Comparison of ENCODE assay signal across 16 mouse cellular contexts in the genomic region with DNA sequence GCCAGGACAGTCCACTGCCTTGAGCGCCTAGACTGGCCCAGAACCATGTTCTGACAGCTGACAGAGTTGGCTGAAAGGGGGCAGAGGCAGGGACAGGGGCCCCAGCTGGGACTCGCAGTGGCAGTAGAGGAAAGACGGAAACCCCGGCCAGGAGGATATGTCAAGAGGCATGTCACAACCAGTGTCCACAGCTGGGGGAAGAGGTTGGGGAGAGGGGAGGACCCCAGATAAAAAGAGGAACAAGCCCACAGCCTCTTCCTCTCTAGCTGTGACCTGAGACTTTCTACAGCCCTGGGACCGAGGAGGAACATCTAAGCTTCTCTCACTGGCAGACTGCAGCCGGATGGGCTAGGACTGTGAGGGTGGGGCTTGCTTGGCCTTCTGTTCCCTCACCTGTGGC. TPM values are rescaled to one million over a fixed set of nuclear protein-coding genes. Genes with fewer than 3 reads are reported as not detected.
DNase-seq lines count a peak whose midpoint lies in the region; ATAC-seq and TF ChIP-seq lines count a peak whose summit lies in the region.
"Had no signal": no experiment of that assay in that cellular context is flagged by ENCODE, and none has a peak within 500 bp of the region (broad histone marks: within the 10 kb centered on the region; RNA-seq: fewer than 3 reads in every experiment).

No protein-coding gene starts in this region.

- 20% methylated on average over 6 of the region's 6 CpGs for WGBS in liver, embryonic 13.5 days (ENCODE audit: insufficient replicate concordance)
- 92% methylated on average over 6 of the region's 6 CpGs for WGBS in midbrain, embryonic 11.5 days

- no peaks in the 10 kb centered on the region for H3K79me2 ChIP-seq in MEL (ENCODE audit: control insufficient read depth, insufficient read depth, low read length, poor library complexity)

- 0 out of 4 replicates have a peak, but pooled peaks cover 0 to 2% of the 10 kb centered on the region in 2 experiments for H3K36me3 ChIP-seq in MEL (ENCODE audit: control insufficient read depth in 1 of 2, insufficient read depth in 2 of 2, low read length in 2 of 2)
- H3K36me3 ChIP-seq in liver, embryonic 13.5 days, result peaks cover 28% of the 10 kb centered on the region
- peaks cover 6% of the 10 kb centered on the region; the same call in 1 of the 2 replicates for H3K36me3 ChIP-seq in midbrain, embryonic 11.5 days (ENCODE audit: control insufficient read depth, insufficient read depth, low read length)

- no peaks in the 10 kb centered on the region for H3K9me3 ChIP-seq in MEL (replicated peaks; ENCODE audit: insufficient read depth, low read length)
- H3K9me3 ChIP-seq in liver, embryonic 13.5 days (replicated peaks), result no peaks in the 10 kb centered on the region
- H3K9me3 ChIP-seq in midbrain, embryonic 11.5 days (ENCODE audit: control insufficient read depth, low read length), result no peaks in the 10 kb centered on the region
- H3K9me3 ChIP-seq: heart, embryonic 15.5 days; kidney, embryonic 15.5 days had no signal

- peaks cover 0 to 7% of the 10 kb centered on the region in 2 experiments; a peak in 2 of 4 replicates for H3K4me1 ChIP-seq in MEL (ENCODE audit: control insufficient read depth in 1 of 2, insufficient read depth in 2 of 2, low read length in 2 of 2)
- H3K4me1 ChIP-seq in liver, embryonic 13.5 days (replicated peaks), result peaks cover 28% of the 10 kb centered on the region
- H3K4me1 ChIP-seq in midbrain, embryonic 11.5 days (ENCODE audit: control insufficient read depth, insufficient read depth, low read length), result no peaks in the 10 kb centered on the region
- H3K4me1 ChIP-seq: heart, embryonic 15.5 days; kidney, embryonic 15.5 days had no signal

- ATAC-seq in liver, embryonic 13.5 days (ENCODE audit: low read depth), result peak; percentile 47
- peak; percentile 92 for ATAC-seq in monocyte, adult 5-6 weeks (replicated peaks; ENCODE audit: insufficient number of reproducible peaks, low FRiP score, low TSS enrichment, poor library complexity, severe bottlenecking)
- no peak for ATAC-seq in midbrain, embryonic 11.5 days (ENCODE audit: low FRiP score)
- ATAC-seq: CD4-positive, CD25-positive, alpha-beta regulatory T cell, adult 4 months had no signal

- no peak for TF ChIP-seq RAD21 in MEL (IDR thresholded peaks at IDR 0.05; ENCODE audit: low read depth, low read length)

- no peak for TF ChIP-seq EP300 in MEL (IDR thresholded peaks at IDR 0.05; ENCODE audit: low read depth in 1 of 2, low read length in 2 of 2)

- no peak overlapping the region for H3K4me2 ChIP-seq in liver, embryonic 13.5 days
- no peak overlapping the region for H3K4me2 ChIP-seq in midbrain, embryonic 11.5 days
- H3K4me2 ChIP-seq: heart, embryonic 15.5 days; kidney, embryonic 15.5 days had no signal

- intact Hi-C loops in gastrocnemius, adult 2 months (cut with DNase I), result no loop called here

- no peak overlapping the region for H3K9ac ChIP-seq in MEL (ENCODE audit: control insufficient read depth, low read depth, low read length, poor library complexity, severe bottlenecking)
- H3K9ac ChIP-seq in liver, embryonic 13.5 days, result no peak overlapping the region
- no peak overlapping the region for H3K9ac ChIP-seq in midbrain, embryonic 11.5 days (ENCODE audit: low read length)
- H3K9ac ChIP-seq: heart, embryonic 15.5 days; kidney, embryonic 15.5 days had no signal

- DNase-seq in layer of hippocampus, adult 2 months (ENCODE audit: low spot score in 2 of 2), result no peak
- DNase-seq in layer of hippocampus, adult 8-10 months (ENCODE audit: low spot score in 2 of 2), result no peak
- DNase-seq in MEL (ENCODE audit: low read depth, low spot score), result peak; percentile 65
- peak; percentile 27 for DNase-seq in liver, embryonic 13.5 days
- no peak for DNase-seq in midbrain, embryonic 11.5 days (ENCODE audit: low spot score, missing footprints)
- no peak for DNase-seq in gastrocnemius, adult 2 months
- no peak for DNase-seq in right cerebral cortex, postnatal 14 days
- DNase-seq: adrenal gland, postnatal 14 days; cerebellum, adult 11-12 months; thymus, postnatal 25 days had no signal

- TF ChIP-seq POLR2A in MEL (IDR thresholded peaks at IDR 0.05; ENCODE audit: control insufficient read depth in 1 of 2, insufficient read depth in 1 of 2, low read depth in 1 of 2, low read length in 2 of 2, poor library complexity in 1 of 2), result no peak

- no peaks in the 10 kb centered on the region for H3K27me3 ChIP-seq in MEL (ENCODE audit: control insufficient read depth in 1 of 2, insufficient read depth in 2 of 2, low read length in 2 of 2)
- no peaks in the 10 kb centered on the region for H3K27me3 ChIP-seq in liver, embryonic 13.5 days
- H3K27me3 ChIP-seq in midbrain, embryonic 11.5 days (ENCODE audit: control insufficient read depth, insufficient read depth, low read length), result no peaks in the 10 kb centered on the region
- H3K27me3 ChIP-seq: heart, embryonic 15.5 days; kidney, embryonic 15.5 days had no signal

- H3K4me3 ChIP-seq in layer of hippocampus, adult 2 months, result no peak overlapping the region
- H3K4me3 ChIP-seq in MEL (ENCODE audit: control insufficient read depth in 1 of 2, insufficient read depth in 1 of 2, low read depth in 2 of 2, low read length in 2 of 2), result no peak overlapping the region
- H3K4me3 ChIP-seq in liver, embryonic 13.5 days (replicated peaks), result no peak overlapping the region
- H3K4me3 ChIP-seq in midbrain, embryonic 11.5 days (ENCODE audit: low read depth, low read length), result no peak overlapping the region
- H3K4me3 ChIP-seq in gastrocnemius, adult 2 months, result no peak overlapping the region
- H3K4me3 ChIP-seq: heart, embryonic 15.5 days; kidney, embryonic 15.5 days; left cerebral cortex, adult 2 months; myocyte had no signal

- H3K27ac ChIP-seq in layer of hippocampus, adult 2 months, result 0 out of 2 replicates have a peak overlapping the region, but pooled peaks have one; percentile 18
- H3K27ac ChIP-seq in MEL (ENCODE audit: control insufficient read depth, low read depth, low read length), result no peak overlapping the region
- H3K27ac ChIP-seq in liver, embryonic 13.5 days, result no peak overlapping the region; the same call in 1 of the 2 replicates
- H3K27ac ChIP-seq in midbrain, embryonic 11.5 days (ENCODE audit: low read depth, low read length), result no peak overlapping the region
- no peak overlapping the region for H3K27ac ChIP-seq in gastrocnemius, adult 2 months
- H3K27ac ChIP-seq: heart, embryonic 15.5 days; kidney, embryonic 15.5 days; left cerebral cortex, adult 2 months had no signal

- no peak for TF ChIP-seq CTCF in layer of hippocampus, adult 2 months (conservative IDR thresholded peaks at IDR 0.05)
- TF ChIP-seq CTCF in MEL (IDR thresholded peaks at IDR 0.05 in 2 of 3, conservative IDR thresholded peaks at IDR 0.05 in 1 of 3; ENCODE audit: control insufficient read depth in 1 of 3, insufficient read depth in 1 of 3, low read depth in 2 of 3, low read length in 3 of 3, poor library complexity in 1 of 3, severe bottlenecking in 1 of 3), result no peak
- TF ChIP-seq CTCF in gastrocnemius, adult 2 months (IDR thresholded peaks at IDR 0.05), result no peak

TF ChIP-seq in MEL, 35 proteins besides CTCF, POLR2A, EP300 and RAD21:
- no peak for TF ChIP-seq ZNF384 (IDR thresholded peaks at IDR 0.05; ENCODE audit: low read depth, low read length)
- no peak for TF ChIP-seq POLR2AphosphoS2 (IDR thresholded peaks at IDR 0.05; ENCODE audit: low read length)
- TF ChIP-seq MAZ (IDR thresholded peaks at IDR 0.05; ENCODE audit: low read depth, low read length), result no peak
- TF ChIP-seq SMC3 (IDR thresholded peaks at IDR 0.05; ENCODE audit: low read depth, low read length), result 0 out of 2 replicates have a peak, but pooled peaks have one; percentile 6

RNA-seq across cellular contexts. Expression of gene Sgsm3, which starts 43.8 kb away (rescaled TPM):
- total RNA-seq in layer of hippocampus, adult 2 months (2021), result 10 to 100 TPM; 83.0 to 89.2 TPM
- total RNA-seq in layer of hippocampus, adult 8-10 months (2022), result 10 to 100 TPM; 72.3 to 87.1 (median 81.3) TPM
- 31.2 and 39.5 TPM in 2 replicates for total RNA-seq in MEL (2012; rRNA removed)
- polyA plus RNA-seq in MEL (2012; ENCODE audit: insufficient read depth in 1 of 2, insufficient read length in 2 of 2, low read depth in 1 of 2, low replicate concordance in 2 of 2, missing spikeins in 1 of 2), result 10 to 100 TPM in 1 of 2 experiments, not detected in 1; 33.0 TPM
- 12.9 and 14.3 TPM in 2 replicates for polyA plus RNA-seq in liver, embryonic 13.5 days (2015; fragmentation: Nextera tagmentation; extraction: Ambion mirVana)
- 8.6 to 12.8 TPM (median 10.1 TPM) in 3 replicates for total RNA-seq in monocyte, adult 5-6 weeks (2017)
- polyA plus RNA-seq in midbrain, embryonic 11.5 days (2014; fragmentation: Nextera tagmentation; extraction: Ambion mirVana), result 22.3 and 26.8 TPM in 2 replicates
- total RNA-seq in gastrocnemius, adult 2 months (2021), result 10 to 100 TPM; 16.9 to 20.4 TPM

Comparison
In these comparisons a context has a peak if more than half of its experiments do, and no peak if none do; other contexts are left out.
1. DNase-seq: peak in MEL (single experiment) and liver, embryonic 13.5 days (single experiment); none in layer of hippocampus, adult 2 months (0 of 2), layer of hippocampus, adult 8-10 months (0 of 2), midbrain, embryonic 11.5 days (single experiment), gastrocnemius, adult 2 months (single experiment) and right cerebral cortex, postnatal 14 days (single experiment).